Mouse (Mus musculus) heart, postnatal 0 days (tissue): ENCODE data around the gene Iqcd.

Experiments
- CTCF ChIP-seq: IDR thresholded peaks from 2 replicates; pipeline ENCODE4 v1.5.1; 2016; ENCODE audit warnings: antibody characterized with exemption, control low read depth, low read depth
- EP300 ChIP-seq: IDR thresholded peaks from 2 replicates; pipeline ENCODE4 v1.6.1; 2016; ENCODE audit warnings: antibody characterized with exemption, low read depth

DNA sequence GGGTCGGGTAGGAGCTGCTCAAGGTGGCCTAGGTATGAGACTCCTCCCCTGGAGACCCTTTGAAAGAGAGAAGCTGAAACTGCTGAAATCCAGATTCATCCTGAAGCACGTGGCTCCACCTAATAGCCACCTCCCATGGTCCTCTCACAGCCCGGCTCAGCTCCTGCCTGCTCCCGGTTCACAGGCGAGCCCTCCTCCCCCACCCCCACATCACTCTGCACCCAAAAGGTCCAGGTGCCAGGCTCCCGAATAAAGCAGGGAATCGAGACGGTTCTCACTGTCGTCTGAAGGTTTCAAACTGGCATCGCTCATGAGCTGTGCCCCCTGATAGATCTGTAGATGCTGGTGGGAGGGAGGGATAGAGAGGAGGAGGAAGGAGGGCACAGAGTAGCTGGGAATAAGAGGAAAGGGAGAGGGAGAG is 16.4 kb downstream of the Iqcd start:
- TF ChIP-seq CTCF (no peak), EP300 (no peak)
